17 mouse cellular contexts compared by ENCODE assay signal in genomic region chr9:108205571-108205901, GRCm38 (mm10). TPM values are rescaled to one million over a fixed set of nuclear protein-coding genes. Genes with fewer than 3 reads are reported as not detected.
DNase-seq lines count a peak whose midpoint lies in the region; ATAC-seq lines count a peak whose summit lies in the region.
"Had no signal": no experiment of that assay in that cellular context is flagged by ENCODE, and none has a peak within 500 bp of the region (broad histone marks: within the 10 kb centered on the region; RNA-seq: fewer than 3 reads in every experiment).

No protein-coding gene starts in this region.

- no peak for ATAC-seq in forebrain, embryonic 13.5 days
- no peak for ATAC-seq in forebrain, embryonic 11.5 days (replicated peaks; ENCODE audit: low FRiP score)
- ATAC-seq in hindbrain, embryonic 12.5 days (ENCODE audit: low FRiP score) = no peak
- ATAC-seq in midbrain, embryonic 13.5 days = no peak
- no peak for ATAC-seq in kidney, embryonic 14.5 days (ENCODE audit: low FRiP score, low TSS enrichment)

- 73% methylated on average over 3 of the region's 3 CpGs for WGBS in forebrain, embryonic 13.5 days
- 83% methylated on average over 3 of the region's 3 CpGs for WGBS in forebrain, embryonic 11.5 days
- 73% methylated on average over 3 of the region's 3 CpGs for WGBS in hindbrain, embryonic 12.5 days
- 58% methylated on average over 3 of the region's 3 CpGs for WGBS in midbrain, embryonic 13.5 days
- 88% methylated on average over 3 of the region's 3 CpGs for WGBS in kidney, embryonic 14.5 days

- no peaks in the 10 kb centered on the region for H3K27me3 ChIP-seq in forebrain, embryonic 13.5 days
- no peaks in the 10 kb centered on the region for H3K27me3 ChIP-seq in forebrain, embryonic 11.5 days (ENCODE audit: control insufficient read depth, insufficient read depth, low read length)
- no peaks in the 10 kb centered on the region for H3K27me3 ChIP-seq in hindbrain, embryonic 12.5 days
- H3K27me3 ChIP-seq in midbrain, embryonic 13.5 days = no peaks in the 10 kb centered on the region
- no peaks in the 10 kb centered on the region for H3K27me3 ChIP-seq in kidney, embryonic 14.5 days (ENCODE audit: control insufficient read depth, insufficient read depth, low read length)
- H3K27me3 ChIP-seq: embryonic facial prominence, embryonic 13.5 days; heart, embryonic 12.5 days had no signal

- H3K27ac ChIP-seq in forebrain, embryonic 13.5 days = peak overlapping the region; percentile 61; the same call in 1 of the 2 replicates
- H3K27ac ChIP-seq in forebrain, embryonic 11.5 days (ENCODE audit: low read depth, low read length) = no peak overlapping the region
- H3K27ac ChIP-seq in hindbrain, embryonic 12.5 days = peak overlapping the region; percentile 60
- H3K27ac ChIP-seq in midbrain, embryonic 13.5 days = peak overlapping the region; percentile 82
- no peak overlapping the region for H3K27ac ChIP-seq in kidney, embryonic 14.5 days (ENCODE audit: low read depth, low read length)
- H3K27ac ChIP-seq: embryonic facial prominence, embryonic 13.5 days; stomach, postnatal 0 days had no signal

- no peak overlapping the region for H3K4me3 ChIP-seq in forebrain, embryonic 13.5 days
- no peak overlapping the region for H3K4me3 ChIP-seq in forebrain, embryonic 11.5 days (ENCODE audit: low read depth, low read length)
- H3K4me3 ChIP-seq in hindbrain, embryonic 12.5 days = no peak overlapping the region
- no peak overlapping the region for H3K4me3 ChIP-seq in midbrain, embryonic 13.5 days (replicated peaks)
- no peak overlapping the region for H3K4me3 ChIP-seq in kidney, embryonic 14.5 days (ENCODE audit: low read length)
- H3K4me3 ChIP-seq: embryonic facial prominence, embryonic 13.5 days; heart, embryonic 12.5 days had no signal

- peaks cover 19% of the 10 kb centered on the region for H3K4me1 ChIP-seq in forebrain, embryonic 13.5 days
- H3K4me1 ChIP-seq in forebrain, embryonic 11.5 days (replicated peaks; ENCODE audit: control insufficient read depth, insufficient read depth, low read length) = peaks cover 7% of the 10 kb centered on the region
- H3K4me1 ChIP-seq in hindbrain, embryonic 12.5 days = peaks cover 27% of the 10 kb centered on the region
- H3K4me1 ChIP-seq in midbrain, embryonic 13.5 days (replicated peaks) = peaks cover 28% of the 10 kb centered on the region
- no peaks in the 10 kb centered on the region for H3K4me1 ChIP-seq in kidney, embryonic 14.5 days (ENCODE audit: control insufficient read depth, insufficient read depth, low read length)

- H3K9me3 ChIP-seq in forebrain, embryonic 13.5 days (replicated peaks) = no peaks in the 10 kb centered on the region
- H3K9me3 ChIP-seq in forebrain, embryonic 11.5 days (ENCODE audit: control insufficient read depth, low read length) = no peaks in the 10 kb centered on the region
- no peaks in the 10 kb centered on the region for H3K9me3 ChIP-seq in hindbrain, embryonic 12.5 days (replicated peaks)
- no peaks in the 10 kb centered on the region for H3K9me3 ChIP-seq in midbrain, embryonic 13.5 days
- H3K9me3 ChIP-seq in kidney, embryonic 14.5 days (ENCODE audit: control insufficient read depth, low read length) = no peaks in the 10 kb centered on the region
- H3K9me3 ChIP-seq: embryonic facial prominence, embryonic 13.5 days; heart, embryonic 12.5 days had no signal

- no peak for DNase-seq in forebrain, embryonic 11.5 days (ENCODE audit: low spot score)
- peak; percentile 89 for DNase-seq in brain, adult 2 months (ENCODE audit: low read depth, low spot score)
- no peak for DNase-seq in spleen, postnatal 10 days (ENCODE audit: low spot score in 2 of 2)
- DNase-seq in thymus, postnatal 10 days (ENCODE audit: low spot score in 2 of 2) = no peak
- DNase-seq: cerebellum, adult 11 months; gastrocnemius, postnatal 25 days; heart, postnatal 4 days; kidney, adult 8-10 months; lung, postnatal 14 days; spleen, adult 18-20 months had no signal

- H3K4me2 ChIP-seq in forebrain, embryonic 13.5 days = no peak overlapping the region
- H3K4me2 ChIP-seq in forebrain, embryonic 11.5 days (ENCODE audit: low read depth, low read length, severe bottlenecking) = no peak overlapping the region
- H3K4me2 ChIP-seq in hindbrain, embryonic 12.5 days (replicated peaks) = no peak overlapping the region
- no peak overlapping the region for H3K4me2 ChIP-seq in midbrain, embryonic 13.5 days (replicated peaks)
- no peak overlapping the region for H3K4me2 ChIP-seq in kidney, embryonic 14.5 days (replicated peaks; ENCODE audit: low read depth, low read length)
- H3K4me2 ChIP-seq: embryonic facial prominence, embryonic 13.5 days; heart, embryonic 12.5 days had no signal

- H3K36me3 ChIP-seq in forebrain, embryonic 13.5 days (ENCODE audit: poor library complexity, severe bottlenecking) = peaks cover 45% of the 10 kb centered on the region
- H3K36me3 ChIP-seq in forebrain, embryonic 11.5 days (ENCODE audit: control insufficient read depth, insufficient read depth, low read length) = peaks cover 10% of the 10 kb centered on the region
- H3K36me3 ChIP-seq in hindbrain, embryonic 12.5 days = peaks cover 33% of the 10 kb centered on the region
- peaks cover 39% of the 10 kb centered on the region for H3K36me3 ChIP-seq in midbrain, embryonic 13.5 days
- peaks cover 44% of the 10 kb centered on the region for H3K36me3 ChIP-seq in kidney, embryonic 14.5 days (ENCODE audit: control insufficient read depth, insufficient read depth, low read length)

- H3K9ac ChIP-seq in forebrain, embryonic 13.5 days = no peak overlapping the region
- H3K9ac ChIP-seq in forebrain, embryonic 11.5 days (ENCODE audit: low read length) = no peak overlapping the region
- no peak overlapping the region for H3K9ac ChIP-seq in hindbrain, embryonic 12.5 days
- no peak overlapping the region for H3K9ac ChIP-seq in midbrain, embryonic 13.5 days (replicated peaks)
- no peak overlapping the region for H3K9ac ChIP-seq in kidney, embryonic 14.5 days (ENCODE audit: low read depth, low read length)
- H3K9ac ChIP-seq: embryonic facial prominence, embryonic 13.5 days; heart, embryonic 12.5 days had no signal

RNA-seq across cellular contexts. Expression of gene Bsn, which starts 15.4 kb away (rescaled TPM):
- 4.7 TPM in 2 replicates for polyA plus RNA-seq in forebrain, embryonic 13.5 days (2015; fragmentation: Nextera tagmentation; extraction: Ambion mirVana)
- polyA plus RNA-seq in forebrain, embryonic 11.5 days (2014; fragmentation: Nextera tagmentation; extraction: Ambion mirVana) = 2.5 and 3.0 TPM in 2 replicates
- 5.4 and 6.1 TPM in 2 replicates for polyA plus RNA-seq in hindbrain, embryonic 12.5 days (2016; fragmentation: Nextera tagmentation; extraction: Ambion mirVana)
- polyA plus RNA-seq in midbrain, embryonic 13.5 days (2015; fragmentation: Nextera tagmentation; extraction: Ambion mirVana) = 7.1 and 8.0 TPM in 2 replicates
- 0.76 and 0.77 TPM in 2 replicates for polyA plus RNA-seq in kidney, embryonic 14.5 days (2014; fragmentation: Nextera tagmentation; extraction: Ambion mirVana)

RNA-seq across cellular contexts. Expression of gene Dag1, which starts 58.2 kb away (rescaled TPM):
- 40.8 and 45.4 TPM in 2 replicates for polyA plus RNA-seq in forebrain, embryonic 13.5 days (2015; fragmentation: Nextera tagmentation; extraction: Ambion mirVana)
- polyA plus RNA-seq in forebrain, embryonic 11.5 days (2014; fragmentation: Nextera tagmentation; extraction: Ambion mirVana) = 77.1 and 82.0 TPM in 2 replicates
- 74.7 and 80.4 TPM in 2 replicates for polyA plus RNA-seq in hindbrain, embryonic 12.5 days (2016; fragmentation: Nextera tagmentation; extraction: Ambion mirVana)
- polyA plus RNA-seq in midbrain, embryonic 13.5 days (2015; fragmentation: Nextera tagmentation; extraction: Ambion mirVana) = 50.5 and 57.8 TPM in 2 replicates
- polyA plus RNA-seq in kidney, embryonic 14.5 days (2014; fragmentation: Nextera tagmentation; extraction: Ambion mirVana) = 60.7 and 129 TPM in 2 replicates

Comparison
In these comparisons a context has a peak if more than half of its experiments do, and no peak if none do; other contexts are left out.
1. H3K27ac ChIP-seq: peak in forebrain, embryonic 13.5 days (single experiment), hindbrain, embryonic 12.5 days (single experiment) and midbrain, embryonic 13.5 days (single experiment); none in forebrain, embryonic 11.5 days (single experiment) and kidney, embryonic 14.5 days (single experiment).